Mouse (Mus musculus) lung, adult 2 months (tissue): ENCODE results near the gene Adra1d. TPM values are rescaled to one million over a fixed set of nuclear protein-coding genes. Genes with fewer than 3 reads are reported as not detected.
A peak's percentile ranks its signal among the peaks of the same experiment; 100 is the strongest.

Experiments
- DNase-seq: peaks from one replicate; pipeline ENCODE4 v3.0.0; 2022
- H3K4me1 ChIP-seq: fragments of 200-500 bp; 2 replicates; pipeline ENCODE4 v1.6.1; 2011; ENCODE audit warnings: low read length; ENCODE audit not compliant: control insufficient read depth, insufficient read depth
- H3K4me3 ChIP-seq: fragments of 200-500 bp; replicated peaks from 2 replicates; pipeline ENCODE3; 2011; ENCODE audit warnings: low read depth, mild to moderate bottlenecking, control low read depth, low read length; ENCODE audit errors: extremely low read depth
- CTCF ChIP-seq: fragments of 200-500 bp; IDR thresholded peaks from 2 replicates; pipeline ENCODE4 v1.5.1; 2011; ENCODE audit warnings: mild to moderate bottlenecking, low read length, control low read depth; ENCODE audit not compliant: insufficient read depth
- POLR2A ChIP-seq: fragments of 200-500 bp; IDR thresholded peaks from 2 replicates; pipeline ENCODE4 v1.6.1; 2011; ENCODE audit warnings: low read depth, mild to moderate bottlenecking, control low read depth, low read length, borderline replicate concordance; ENCODE audit errors: extremely low read depth
- WGBS: fragments of 180-500 bp; shearing (Covaris S2); methylation state at CpG from one replicate; pipeline ENCODE4 v1.1.7; 2018; 5-methylcytosine and 5-hydroxymethylcytosine counted together
- polyA plus RNA-seq: library from polyadenylated mRNA; depleted of rRNA; stranded (reverse); fragments of >200 nt; gene quantifications from 2 replicates; pipeline ENCODE4 v1.2.3, GENCODE M21; 2012

Adra1d gene
- polyA plus RNA-seq, 1 experiment, result 5.9 TPM

DNA sequence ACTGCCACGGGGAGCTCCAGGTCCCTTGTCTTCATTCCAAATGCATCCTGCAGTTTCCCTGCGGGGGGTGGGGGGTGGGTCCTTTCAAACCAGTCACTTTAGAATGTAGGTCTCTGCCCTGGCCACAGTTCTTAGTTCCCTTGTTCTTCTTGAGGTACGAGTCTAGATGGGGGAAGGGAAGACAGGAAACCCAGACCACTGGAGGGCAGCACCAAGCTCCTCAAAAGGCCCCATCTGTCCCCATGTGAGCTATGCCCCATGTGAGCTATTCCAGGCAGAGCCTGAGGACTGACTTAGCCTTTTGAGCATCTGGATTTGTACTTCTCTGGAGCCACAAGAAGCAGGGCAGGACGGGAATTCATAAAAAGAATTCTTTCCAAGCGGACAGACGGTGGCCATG lies 19.6 kb downstream of the Adra1d start:
- WGBS, result 37% methylated on average over 6 of the region's 6 CpGs
- Histone ChIP-seq H3K4me3 (no peak overlapping the region), H3K4me1 (0 out of 2 replicates have a peak, but pooled peaks cover 3% of the 10 kb centered on the region)
- no peak for DNase-seq
- TF ChIP-seq CTCF (no peak), POLR2A (no peak)

DNA sequence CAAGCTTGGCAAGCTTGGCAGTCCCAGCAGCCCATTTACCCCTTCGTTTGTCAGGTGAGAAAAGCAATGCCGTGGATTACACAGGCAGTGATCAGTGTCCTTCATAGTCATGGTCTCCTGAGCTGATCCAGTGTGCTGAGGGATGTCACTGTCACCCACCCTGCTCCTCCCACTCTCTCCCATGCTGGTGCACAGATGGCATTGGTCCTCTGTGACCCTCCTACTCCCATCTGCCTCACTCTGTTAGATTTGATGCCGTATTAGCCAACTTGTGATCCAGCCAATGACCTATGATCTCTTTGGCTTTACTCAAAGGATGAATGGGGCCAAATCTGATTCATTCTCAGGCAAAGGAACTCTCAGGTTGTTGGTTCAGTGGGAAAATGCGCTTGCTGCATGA lies 20.4 kb downstream of the Adra1d start:
- Histone ChIP-seq H3K4me1 (0 out of 2 replicates have a peak, but pooled peaks cover 3% of the 10 kb centered on the region), H3K4me3 (no peak overlapping the region)
- WGBS, result 74% methylated on average over 4 of the region's 4 CpGs
- TF ChIP-seq POLR2A (no peak), CTCF (no peak)
- no peak for DNase-seq

DNA sequence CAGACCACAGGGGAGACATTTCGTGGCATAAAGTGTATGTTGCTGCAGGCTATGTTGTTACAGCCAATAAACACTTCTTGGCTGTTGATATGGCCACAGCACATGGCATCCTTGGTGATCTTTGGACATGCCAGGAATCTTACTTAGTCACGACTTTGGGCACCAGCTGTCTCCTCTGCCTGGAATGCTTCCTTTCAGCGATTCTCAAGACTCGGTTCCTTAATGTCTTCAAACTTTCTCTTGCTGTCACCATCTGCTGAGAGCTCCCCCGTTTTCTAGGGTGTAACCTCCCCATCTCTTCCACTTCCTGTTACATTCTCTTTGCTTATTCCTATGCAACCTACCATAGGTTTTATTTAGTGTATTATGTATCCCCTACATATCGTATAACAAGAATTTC lies 22.3 kb downstream of the Adra1d start:
- Histone ChIP-seq H3K4me3 (no peak overlapping the region), H3K4me1 (no peaks in the 10 kb centered on the region)
- TF ChIP-seq POLR2A, result no peak
- no peak for TF ChIP-seq CTCF
- DNase-seq, result no peak
- 78% methylated on average over 6 of the region's 6 CpGs for WGBS

DNA sequence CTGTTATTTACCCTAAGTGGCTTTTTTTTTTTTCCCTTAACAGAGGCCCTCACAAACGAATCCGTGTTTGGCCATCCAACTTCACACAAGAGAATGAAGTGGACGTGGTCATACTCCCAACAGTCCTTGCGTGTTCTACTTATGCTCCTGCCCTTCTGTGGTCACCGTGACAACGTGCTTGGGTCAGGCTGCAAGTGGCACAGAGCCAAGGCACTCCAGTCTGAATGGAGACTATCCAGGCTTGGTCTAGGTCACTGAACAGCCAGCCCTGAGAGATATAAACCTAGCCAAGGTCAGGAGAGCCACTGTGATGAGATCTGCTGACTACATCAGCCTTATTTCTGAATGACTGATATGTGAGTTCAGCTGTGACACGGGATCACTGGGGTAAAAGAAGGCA lies 23.7 kb downstream of the Adra1d start:
- 42% methylated on average over 7 of the region's 7 CpGs for WGBS
- DNase-seq, result peak; percentile 24
- no peak for TF ChIP-seq CTCF
- TF ChIP-seq POLR2A, result no peak
- no peaks in the 10 kb centered on the region for H3K4me1 ChIP-seq
- no peak overlapping the region for H3K4me3 ChIP-seq

DNA sequence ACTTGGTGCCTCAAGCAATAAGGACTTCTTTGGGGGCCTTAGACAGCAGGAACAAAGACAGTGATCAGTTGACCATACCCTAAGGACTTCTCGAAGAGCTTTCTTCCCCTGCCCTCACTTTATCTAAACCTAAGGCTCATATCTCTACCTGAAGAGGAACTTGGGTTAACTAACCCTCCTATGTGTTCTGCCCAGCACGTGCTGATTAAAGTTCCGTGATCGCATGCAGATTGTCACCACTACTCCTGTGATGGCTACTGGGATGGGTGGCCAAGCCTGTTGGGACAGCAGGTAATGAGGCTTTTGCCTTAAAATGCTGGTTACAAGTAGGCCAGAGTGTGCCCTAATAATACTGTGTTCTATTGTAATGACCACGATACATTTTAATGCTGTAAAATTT lies 26.9 kb downstream of the Adra1d start:
- TF ChIP-seq CTCF (no peak), POLR2A (no peak)
- H3K4me1 ChIP-seq, result no peaks in the 10 kb centered on the region
- H3K4me3 ChIP-seq, result no peak overlapping the region
- WGBS, result 93% methylated on average over 5 of the region's 5 CpGs
- DNase-seq, result no peak

DNA sequence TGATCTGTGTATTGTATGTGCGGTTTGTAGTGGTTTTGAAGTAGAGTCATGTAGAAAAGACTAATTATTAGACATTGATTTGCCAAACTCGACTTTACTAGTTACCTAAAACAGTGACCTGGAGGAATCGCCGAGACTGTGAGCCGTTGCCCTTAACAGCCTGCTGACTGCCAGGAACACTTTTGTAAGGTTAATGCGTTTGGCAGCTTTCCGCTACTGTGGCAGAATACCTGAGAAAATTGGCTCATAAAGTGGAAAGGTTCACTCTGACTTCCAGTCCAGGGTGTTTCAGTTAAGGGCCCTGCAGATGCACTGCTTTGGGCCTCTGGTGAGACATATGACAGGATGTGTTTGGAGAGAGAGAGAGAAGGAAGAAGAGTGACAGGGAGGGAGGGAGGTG lies 30.8 kb downstream of the Adra1d start:
- no peaks in the 10 kb centered on the region for H3K4me1 ChIP-seq
- no peak for DNase-seq
- WGBS, result 86% methylated on average over 7 of the region's 7 CpGs
- H3K4me3 ChIP-seq, result no peak overlapping the region
- no peak for TF ChIP-seq CTCF

DNA sequence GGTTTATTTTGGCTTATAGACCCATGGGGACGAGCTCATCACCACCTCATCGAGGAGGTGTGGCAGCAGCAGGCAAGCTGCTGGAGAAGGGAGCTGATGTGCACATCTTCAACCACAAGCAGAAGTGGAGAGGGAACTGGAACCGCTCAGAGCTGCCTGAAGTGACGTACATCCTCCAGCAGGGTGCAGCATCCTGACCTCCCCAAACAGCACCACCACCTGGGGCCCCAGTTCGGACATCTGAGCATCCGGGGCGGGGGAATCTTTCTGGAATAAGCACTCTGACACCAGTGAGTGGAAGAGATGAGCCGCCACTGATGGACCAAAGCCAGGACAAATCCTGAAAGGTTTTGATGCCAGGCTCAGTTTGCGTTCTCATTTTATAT lies 31.5 kb downstream of the Adra1d start:
- 19% methylated on average over 9 of the region's 9 CpGs for WGBS
- TF ChIP-seq POLR2A, result no peak
- peak; percentile 71 for TF ChIP-seq CTCF
- no peaks in the 10 kb centered on the region for H3K4me1 ChIP-seq
- no peak overlapping the region for H3K4me3 ChIP-seq
- peak; percentile 34 for DNase-seq

DNA sequence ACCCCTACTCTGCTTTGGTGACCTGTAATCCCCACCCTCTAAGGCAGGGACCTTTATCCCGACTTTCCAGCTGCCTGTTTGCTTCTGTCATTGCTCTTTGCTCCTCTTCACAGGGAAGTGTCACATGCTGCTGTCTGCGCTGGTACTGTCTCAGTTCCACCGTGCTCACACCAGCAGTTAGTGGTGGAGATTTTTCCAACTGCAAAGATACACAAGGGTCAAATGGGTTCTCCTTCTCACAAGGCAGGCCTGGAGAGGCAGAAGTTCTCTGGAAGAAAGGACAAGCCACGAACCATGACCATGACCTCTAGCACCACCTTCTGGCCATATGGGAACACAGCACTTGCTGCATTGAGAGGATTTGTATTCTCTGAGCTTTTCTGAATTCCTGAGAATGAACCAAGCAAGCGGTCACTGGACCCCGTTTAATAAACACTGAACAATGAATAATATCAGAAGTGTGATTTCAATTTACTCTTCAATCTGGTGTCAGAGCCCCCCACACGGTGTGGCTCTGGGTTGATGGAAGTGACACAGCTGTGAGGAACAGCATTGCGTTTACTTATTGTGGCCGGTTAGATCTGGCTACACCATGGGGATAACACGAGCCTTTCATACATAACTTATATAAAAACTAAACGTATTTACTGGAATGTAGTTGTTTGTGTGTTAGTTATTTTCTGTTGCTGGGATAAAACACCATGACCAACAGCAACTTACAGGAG lies 32.0 kb downstream of the Adra1d start:
- Histone ChIP-seq H3K4me3 (no peak overlapping the region), H3K4me1 (no peaks in the 10 kb centered on the region)
- DNase-seq, result peak; percentile 33
- 25% methylated on average over 11 of the region's 11 CpGs for WGBS
- TF ChIP-seq POLR2A (no peak), CTCF (peak; percentile 87)

DNA sequence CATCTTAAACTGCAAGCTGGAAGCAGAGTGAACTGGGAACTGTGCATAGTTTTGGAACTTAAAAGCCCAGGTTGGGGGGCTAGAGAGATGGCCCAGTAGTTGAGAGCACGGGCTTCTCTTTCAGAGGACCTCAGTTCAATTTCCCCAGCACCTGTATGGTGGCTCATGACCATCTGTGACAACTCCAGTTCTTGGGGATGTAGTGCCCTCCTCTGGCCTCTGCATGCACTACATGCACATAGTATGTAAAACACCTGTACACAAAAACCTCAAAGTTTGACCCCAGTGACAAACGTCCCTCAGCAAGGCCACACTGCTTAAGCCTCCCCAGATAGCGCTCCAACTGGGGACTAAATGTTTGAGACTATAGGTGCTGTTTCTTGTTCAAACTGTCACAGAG lies 35.0 kb downstream of the Adra1d start:
- Histone ChIP-seq H3K4me1 (no peaks in the 10 kb centered on the region), H3K4me3 (no peak overlapping the region)
- no peak for DNase-seq
- WGBS, result 43% methylated on average over 3 of the region's 3 CpGs
- peak; percentile 65 for TF ChIP-seq CTCF
- no peak for TF ChIP-seq POLR2A

DNA sequence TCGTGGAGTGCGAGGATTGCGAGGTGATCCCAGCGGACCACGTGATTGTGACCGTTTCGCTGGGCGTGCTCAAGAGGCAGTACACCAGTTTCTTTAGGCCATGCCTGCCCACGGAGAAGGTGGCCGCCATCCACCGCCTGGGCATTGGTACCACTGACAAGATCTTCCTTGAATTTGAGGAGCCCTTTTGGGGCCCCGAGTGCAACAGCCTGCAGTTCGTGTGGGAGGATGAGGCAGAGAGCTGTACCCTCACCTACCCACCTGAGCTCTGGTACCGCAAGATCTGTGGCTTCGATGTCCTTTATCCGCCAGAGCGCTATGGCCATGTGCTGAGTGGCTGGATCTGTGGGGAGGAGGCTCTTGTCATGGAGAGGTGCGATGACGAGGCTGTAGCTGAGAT lies 41.3 kb downstream of the Adra1d start:
- no peak overlapping the region for H3K4me3 ChIP-seq
- H3K4me1 ChIP-seq, result no peaks in the 10 kb centered on the region
- WGBS, result 96% methylated on average over 19 of the region's 19 CpGs
- no peak for DNase-seq
- TF ChIP-seq CTCF (no peak), POLR2A (no peak)
